Mouse (Mus musculus) c-Kit-negative CD71-positive TER-119-positive erythroid progenitor cells, embryonic 14.5 days (primary cell): Measurements from ENCODE around the gene Gm29609.
"Not testable (repeated sequence)": the region's sequence is repeated elsewhere in the genome, so short reads cannot be mapped to it uniquely, and the experiment has no call there.

Experiments used
- DNase-seq: peaks from one replicate; pipeline ENCODE4 v3.0.0-alpha.2; 2013; ENCODE audit warnings: low read depth, low spot score

Gene Gm29609

GRCm38 (mm10) chr5:31179766-31180630, at the start of gene Gm29609, which contains the start of gene Gtf3c2:
Gene Gm29609 (minus strand): TSS chr5:31179911.
Gene Gtf3c2 (minus strand): TSS chr5:31180144.
- DNase-seq, result peak; percentile 90

DNA sequence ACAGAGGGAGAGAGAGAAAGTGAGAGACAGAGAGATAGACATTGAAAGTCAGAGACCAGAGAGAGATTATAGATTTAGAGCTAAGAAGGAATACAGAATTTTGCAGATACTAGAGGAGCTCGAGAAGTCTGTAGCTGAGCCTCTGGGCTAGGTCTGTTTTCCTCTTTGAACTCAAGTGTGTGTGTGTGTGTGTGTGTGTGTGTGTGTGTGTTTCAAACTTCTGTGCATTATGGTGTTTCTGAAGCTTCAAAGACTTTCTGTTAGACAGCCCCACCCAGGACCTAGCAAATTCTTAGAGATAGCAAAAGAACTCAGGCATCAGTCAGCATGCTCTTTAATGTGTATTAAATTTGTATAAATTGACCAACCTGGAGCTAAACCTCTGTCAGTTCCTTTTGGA, 46.9 kb upstream of the Gm29609 start:
- DNase-seq, result no peak

GRCm38 (mm10) chr5:31222696-31223095, 43.0 kb upstream of the Gm29609 start:
- no peak for DNase-seq

DNA sequence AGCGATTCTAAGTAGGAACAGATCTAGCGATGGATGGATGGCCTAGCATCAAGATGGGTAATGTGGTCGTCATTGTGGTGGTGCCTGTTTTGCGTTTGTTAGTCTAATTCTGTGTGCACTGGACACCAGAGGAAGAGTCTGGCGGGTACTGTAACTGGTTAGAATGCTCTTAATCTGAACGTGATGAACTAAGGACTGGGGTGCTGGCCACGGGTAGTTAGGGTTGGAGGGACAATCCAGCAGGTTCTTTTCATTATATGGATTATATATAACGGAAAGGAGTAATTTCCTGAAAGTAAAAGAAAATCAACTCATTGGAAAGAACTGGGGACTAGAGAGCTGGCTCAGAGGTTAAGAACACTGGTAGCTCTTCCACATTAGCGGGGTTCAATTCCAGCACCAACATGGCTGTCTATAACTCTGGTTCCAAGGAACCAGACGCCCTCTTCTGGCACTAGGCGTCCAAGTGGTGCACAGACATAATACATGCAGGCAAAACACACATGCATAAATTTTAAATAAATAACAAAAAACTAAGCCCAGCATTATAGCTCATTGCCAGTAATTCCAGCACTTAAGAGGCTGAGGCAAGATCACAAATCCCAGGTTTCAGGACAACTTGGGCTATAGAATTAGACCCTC, 41.7 kb upstream of the Gm29609 start:
- peak; percentile 60 for DNase-seq

- DNase-seq, result peak; percentile 94
These were observed 41.0 kb upstream of the Gm29609 start, which contains the start of gene Ppm1g for GRCm38 (mm10) chr5:31220448-31221303. Gene Ppm1g (minus strand): TSS chr5:31220687.

DNA sequence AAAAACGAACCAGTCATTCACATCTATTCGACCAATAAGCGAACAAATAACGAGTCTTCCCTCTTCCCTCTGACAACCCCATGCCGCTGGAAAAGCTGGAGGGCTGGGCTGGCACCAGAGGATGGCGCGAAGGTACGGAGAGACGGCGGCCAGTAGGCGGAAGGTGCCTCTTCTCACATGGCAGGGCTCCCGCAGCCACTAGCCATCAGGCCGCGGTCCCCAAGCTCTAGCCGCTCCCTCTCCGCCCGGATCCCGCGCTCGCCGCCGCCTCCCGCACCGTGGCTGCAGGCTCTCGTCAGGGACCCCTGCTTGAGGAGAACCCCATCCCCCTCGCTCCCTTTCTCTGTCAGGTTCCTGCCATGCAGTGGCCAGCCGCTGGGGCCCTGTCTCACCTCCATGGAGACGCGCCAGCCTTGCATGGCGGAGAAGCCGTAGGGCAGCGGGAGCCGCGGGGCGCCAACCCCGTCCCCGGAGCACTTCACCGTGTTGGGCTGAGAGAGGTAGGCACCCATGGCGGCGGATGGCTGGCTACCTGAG, 40.3 kb upstream of the Gm29609 start:
- peak; percentile 42 for DNase-seq

DNA sequence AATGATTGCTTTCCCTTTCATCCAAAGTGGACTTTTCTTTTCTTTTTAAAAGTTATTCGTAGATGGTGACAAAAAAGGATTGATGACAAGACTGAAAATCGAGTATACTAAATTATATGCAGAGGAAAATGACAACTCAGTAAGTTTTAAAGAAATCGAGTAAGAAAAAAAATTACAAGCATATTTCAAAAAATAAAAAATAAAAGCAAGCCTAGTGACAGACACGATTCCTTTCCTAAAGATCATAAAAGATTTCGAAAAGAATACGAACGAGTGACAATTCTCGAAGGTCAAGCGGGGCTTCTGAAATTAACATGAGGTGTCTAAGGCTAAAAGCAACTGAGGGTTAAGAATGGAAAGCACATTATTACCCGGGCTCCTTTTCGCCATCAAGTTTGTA, 39.8 kb upstream of the Gm29609 start:
- no peak for DNase-seq

DNA sequence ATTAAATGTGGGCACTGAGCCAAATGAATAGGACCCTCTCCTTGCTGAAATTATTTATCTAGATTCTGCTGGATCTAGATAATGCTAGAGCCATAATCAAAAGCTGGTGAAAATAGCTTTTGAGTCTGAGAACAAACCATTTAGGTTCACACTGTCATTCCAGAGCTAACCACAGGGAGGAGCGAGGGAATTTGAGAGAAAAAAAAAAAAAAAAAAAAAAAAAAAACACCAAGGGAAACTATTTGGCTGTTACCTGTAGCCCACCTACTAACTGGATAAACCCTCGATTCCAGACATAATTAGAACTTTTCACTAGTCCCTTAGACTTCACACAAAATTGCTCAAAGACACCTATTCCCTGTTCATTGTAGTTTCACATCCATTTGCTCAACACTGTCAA, 39.4 kb upstream of the Gm29609 start:
- peak; percentile 56 for DNase-seq

GRCm38 (mm10) chr5:31218294-31218693, 38.6 kb upstream of the Gm29609 start:
- DNase-seq, result no peak

DNA sequence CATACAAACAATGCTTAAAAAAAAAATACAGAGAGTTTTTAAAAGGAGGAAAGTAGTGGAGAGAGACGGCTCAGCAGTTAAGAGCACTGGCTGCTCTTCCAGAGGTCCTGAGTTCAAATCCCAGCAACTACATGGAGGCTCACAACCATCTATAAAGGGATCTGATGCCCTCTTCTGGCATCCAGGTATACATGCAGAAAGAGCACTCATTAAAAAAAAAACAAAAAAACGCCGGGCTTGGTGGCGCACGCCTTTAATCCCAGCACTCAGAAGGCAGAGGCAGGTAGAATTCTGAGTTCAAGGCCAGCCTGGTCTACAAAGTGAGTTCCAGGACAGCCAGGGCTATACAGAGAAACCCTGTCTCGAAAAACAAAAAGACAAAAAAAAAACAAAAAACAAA, 36.8 kb upstream of the Gm29609 start:
- DNase-seq, result not testable (repeated sequence)

- DNase-seq, result no peak
These were observed 24.7 kb upstream of the Gm29609 start for GRCm38 (mm10) chr5:31204421-31204820.

- no peak for DNase-seq
These were observed 24.2 kb upstream of the Gm29609 start for GRCm38 (mm10) chr5:31203866-31204265.

GRCm38 (mm10) chr5:31202933-31203332, 23.2 kb upstream of the Gm29609 start:
- no peak for DNase-seq

DNA sequence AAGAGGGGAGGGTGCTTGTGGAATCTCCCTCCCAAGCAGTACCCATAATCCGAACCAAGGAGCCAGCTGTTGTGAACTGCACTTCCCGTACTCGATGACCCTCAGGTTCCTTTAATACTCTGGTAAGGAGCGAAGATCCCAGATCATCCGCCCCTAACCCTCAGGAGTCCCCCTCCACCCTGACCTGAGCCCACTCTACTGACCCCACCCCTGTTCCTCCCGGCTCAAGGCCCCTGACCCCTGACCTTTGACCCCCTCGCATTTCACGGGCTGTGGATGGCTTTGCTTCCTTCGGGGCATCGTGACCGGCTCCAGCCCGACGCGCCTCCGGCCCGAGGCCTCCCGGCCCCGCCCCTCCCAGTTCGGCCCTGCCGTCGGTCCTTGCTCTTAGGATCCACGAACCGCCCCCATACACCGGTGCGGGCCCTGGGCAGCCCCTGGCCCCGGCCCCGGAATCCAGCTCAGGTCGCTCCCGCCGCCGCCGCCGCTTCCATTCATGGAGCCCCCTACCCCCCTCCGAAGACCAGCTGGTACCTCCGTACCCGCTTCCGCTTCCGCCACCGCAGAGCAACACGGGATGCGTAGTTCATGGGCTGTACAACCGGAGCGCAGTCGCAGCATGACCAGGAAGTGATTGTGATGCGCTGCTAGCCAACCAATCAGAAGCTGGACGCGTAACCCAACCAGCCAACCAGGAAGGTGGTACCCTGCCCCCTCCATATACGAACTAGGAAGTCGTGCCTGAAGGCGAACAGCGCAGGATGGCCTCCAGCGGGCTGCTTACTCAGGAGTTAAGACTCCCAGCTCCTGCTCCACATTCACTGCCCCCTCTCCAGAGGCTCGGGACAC, 22.3 kb upstream of the Gm29609 start, which contains the start of gene Zfp513:
TSS of gene Zfp513 (minus strand) at position 562 of the 849 bp plus-strand sequence.
- peak; percentile 92 for DNase-seq

- no peak for DNase-seq
These were observed 21.5 kb upstream of the Gm29609 start for GRCm38 (mm10) chr5:31201042-31201741.

GRCm38 (mm10) chr5:31200327-31200768, 20.6 kb upstream of the Gm29609 start:
- DNase-seq, result no peak

- DNase-seq, result no peak
These were observed 20.2 kb upstream of the Gm29609 start for GRCm38 (mm10) chr5:31199893-31200292.

DNA sequence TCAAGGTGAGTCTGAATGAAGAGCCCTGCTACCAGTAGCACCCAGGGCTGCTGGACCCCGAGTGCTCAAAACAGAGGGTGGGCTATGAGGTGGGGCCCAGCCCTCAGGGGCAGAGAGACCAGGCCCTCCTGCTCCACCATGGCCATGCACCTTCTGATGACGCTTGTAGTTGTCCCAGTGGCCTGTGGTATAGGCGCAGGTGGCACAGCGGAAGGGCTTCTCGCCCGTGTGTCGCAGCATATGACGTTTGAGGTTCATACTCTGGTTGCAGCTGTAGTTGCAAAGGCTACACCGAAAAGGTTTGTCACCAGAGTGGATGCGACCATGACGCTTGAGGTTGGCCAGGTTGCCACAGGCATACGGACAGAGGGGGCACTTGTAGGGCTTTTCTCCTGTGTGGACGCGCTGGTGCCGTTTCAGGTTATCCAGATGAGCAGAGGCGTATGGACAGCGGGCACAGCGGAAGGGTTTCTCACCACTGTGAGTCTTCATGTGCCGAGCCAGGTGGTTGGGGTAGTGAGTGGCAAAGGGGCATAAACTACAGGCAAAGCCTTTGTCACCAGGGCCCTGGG, 19.7 kb upstream of the Gm29609 start:
- no peak for DNase-seq

GRCm38 (mm10) chr5:31198616-31199320, 19.1 kb upstream of the Gm29609 start:
- DNase-seq, result no peak
